Mouse (Mus musculus) left cerebral cortex, postnatal 10 days (tissue): Measurements from ENCODE around the gene Coch. TPM values are rescaled to one million over a fixed set of nuclear protein-coding genes. Genes with fewer than 3 reads are reported as not detected.
"Not testable (repeated sequence)": the region's sequence is repeated elsewhere in the genome, so short reads cannot be mapped to it uniquely, and the experiment has no call there.

Experiments used
- DNase-seq, 2 experiments: peaks; one replicate each; pipeline ENCODE4 v3.0.0; 2021 to 2022; ENCODE audit warnings: low spot score in 2 of 2, mixed read lengths in 1 of 2; ENCODE audit errors: extremely low spot score in 1 of 2
- intact Hi-C: fragments of 180-260 bp; cut with DNase I; formaldehyde crosslinking; loops from one replicate; pipeline ENCODE4 v1.15.1; 2025
- total RNA-seq, 2 experiments: library from RNA; stranded (reverse); gene quantifications; 2 replicates each; pipeline ENCODE4 v1.2.3; 2021

The Coch gene
- 10 to 100 TPM; 35.2 to 36.7 TPM for total RNA-seq

DNA sequence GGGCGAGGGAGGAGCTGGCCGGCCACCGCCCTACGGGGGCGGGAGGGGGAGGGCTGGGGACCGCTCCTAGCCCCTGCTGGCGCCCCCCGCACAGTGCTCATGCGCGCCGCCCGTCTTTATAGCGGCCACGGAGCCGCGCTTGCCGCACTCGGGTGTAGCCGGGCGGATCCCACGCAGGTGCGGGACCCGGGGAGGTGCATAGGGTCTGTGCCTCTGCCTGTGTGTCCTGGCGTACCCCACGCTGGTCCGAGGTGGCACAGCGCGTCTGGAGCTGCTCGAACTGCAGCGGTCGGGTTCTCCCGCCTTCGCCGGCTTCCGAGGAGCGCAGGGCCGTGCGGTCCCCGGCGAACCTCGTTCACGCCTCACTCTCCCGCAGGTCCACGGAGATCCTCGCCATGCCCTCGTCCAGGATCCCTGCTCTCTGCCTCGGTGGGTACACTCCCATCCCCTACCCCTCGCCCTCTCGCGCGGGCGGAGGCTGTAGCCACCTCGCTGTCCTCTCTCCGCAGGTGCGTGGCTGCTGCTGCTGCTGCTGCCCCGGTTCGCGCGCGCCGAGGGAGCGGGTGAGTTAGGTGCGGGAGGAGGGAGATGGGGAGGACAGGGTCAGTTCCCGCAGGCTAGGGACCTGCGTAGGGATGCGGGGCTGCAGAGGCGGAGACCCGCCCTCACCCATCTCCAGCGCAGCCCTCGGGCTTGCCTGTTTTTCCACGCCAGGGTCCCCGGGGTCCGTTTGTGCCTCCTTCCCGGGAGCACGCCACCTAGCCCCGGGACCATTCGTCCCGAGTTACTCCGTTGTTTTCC, at the start of gene Coch:
Gene Coch (plus strand): TSS at position 113 of the 801 bp plus-strand sequence.
- peak in 1 of 2 experiments; percentile 61 for DNase-seq
- intact Hi-C loops, result no loop called here

GRCm38 (mm10) chr12:51543402-51543960, 49.7 kb upstream of the Coch start:
- intact Hi-C loops, result no loop called here
- DNase-seq, result no peak

DNA sequence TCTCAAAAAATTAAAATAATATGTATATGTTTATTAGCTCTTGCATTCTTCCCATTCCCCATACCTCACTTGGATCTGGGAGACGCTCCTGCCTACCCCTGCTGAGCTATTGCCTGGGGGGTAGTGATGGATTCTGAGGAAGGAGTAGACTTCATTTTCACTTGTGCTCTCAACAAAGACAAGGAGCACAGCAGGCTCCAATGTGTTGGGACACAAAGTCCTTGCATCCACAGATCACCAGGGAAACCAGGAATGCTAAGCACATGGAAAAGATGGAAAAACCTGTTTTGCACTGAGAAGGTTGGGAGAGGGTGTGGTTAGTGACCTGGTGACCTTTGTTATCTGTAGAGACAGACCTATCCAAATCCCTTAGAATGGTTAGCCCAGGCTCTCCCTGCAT, 38.1 kb upstream of the Coch start:
- no peak for DNase-seq
- intact Hi-C loops, result no loop called here

DNA sequence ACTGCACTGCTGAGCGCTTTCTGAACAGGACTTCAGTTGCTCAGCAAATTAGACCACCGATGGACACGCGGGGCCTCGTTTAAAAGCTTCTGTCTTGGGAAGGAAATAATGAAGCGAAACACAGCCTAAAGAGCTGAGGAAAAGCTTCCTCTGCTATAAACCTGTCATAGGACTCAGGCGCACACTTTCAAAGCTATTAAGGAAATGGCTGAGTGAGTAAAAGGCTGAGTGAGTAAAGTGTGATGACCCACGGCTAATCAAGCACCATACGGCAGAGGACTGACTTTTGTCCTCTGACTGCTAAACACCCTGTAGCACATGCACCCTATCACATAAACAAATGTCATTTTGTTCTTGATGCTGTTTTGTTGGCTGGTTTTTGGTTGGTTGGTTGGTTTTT, 31.7 kb upstream of the Coch start:
- DNase-seq, result no peak
- intact Hi-C loops, result no loop called here

DNA sequence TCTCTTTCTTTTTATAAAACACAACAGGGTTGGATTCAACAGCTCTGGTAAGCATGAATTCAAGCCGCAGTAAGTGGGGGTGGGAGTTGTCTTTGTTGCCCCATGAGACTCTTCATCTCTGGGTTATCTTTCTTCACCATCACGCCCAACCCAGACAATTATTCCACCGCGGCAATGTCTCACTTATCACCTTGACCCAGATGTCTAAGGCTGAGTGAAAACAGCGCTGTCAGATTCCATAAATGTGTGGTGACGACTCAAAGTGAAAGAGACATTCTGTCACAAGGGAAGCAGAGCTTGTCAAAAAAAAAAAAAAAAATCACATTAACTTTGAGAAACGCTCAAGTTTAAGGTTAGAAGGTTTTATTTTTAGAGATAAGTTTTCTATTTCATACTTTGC, 25.9 kb upstream of the Coch start:
- DNase-seq, result no peak
- intact Hi-C loops, result no loop called here

- intact Hi-C loops, result no loop called here
- no peak for DNase-seq
Measured at GRCm38 (mm10) chr12:51569472-51569871, 23.7 kb upstream of the Coch start.

GRCm38 (mm10) chr12:51569944-51570343, 23.2 kb upstream of the Coch start:
- intact Hi-C loops, result no loop called here
- no peak for DNase-seq

- intact Hi-C loops, result no loop called here
Measured at GRCm38 (mm10) chr12:51572651-51573050, 20.5 kb upstream of the Coch start.

DNA sequence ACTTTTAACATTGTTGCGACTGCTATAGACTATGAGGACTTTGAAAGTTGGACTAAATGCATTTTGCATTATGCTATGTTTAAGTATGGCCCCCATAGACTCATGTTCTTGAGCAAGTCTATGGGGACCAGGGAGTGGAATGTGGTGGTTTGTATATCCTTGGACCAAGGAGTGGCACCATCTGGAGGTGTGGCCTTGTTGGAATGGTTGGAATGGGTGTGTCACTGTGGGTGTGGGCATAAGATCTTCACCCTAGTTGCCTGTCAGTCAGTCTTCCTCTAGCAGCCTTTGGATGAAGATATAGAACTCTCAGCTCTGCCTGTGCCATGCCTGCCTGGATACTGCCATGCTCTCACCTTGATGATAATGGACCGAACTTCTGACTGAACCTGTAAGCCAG, 15.3 kb upstream of the Coch start:
- DNase-seq, intact Hi-C loops: not testable (repeated sequence)

More at GRCm38 (mm10) chr12:51572651-51573050, 20.5 kb upstream of the Coch start:
- no peak for DNase-seq

- intact Hi-C loops, result no loop called here
- no peak for DNase-seq
Measured at GRCm38 (mm10) chr12:51589263-51589662, 3.9 kb upstream of the Coch start.

DNA sequence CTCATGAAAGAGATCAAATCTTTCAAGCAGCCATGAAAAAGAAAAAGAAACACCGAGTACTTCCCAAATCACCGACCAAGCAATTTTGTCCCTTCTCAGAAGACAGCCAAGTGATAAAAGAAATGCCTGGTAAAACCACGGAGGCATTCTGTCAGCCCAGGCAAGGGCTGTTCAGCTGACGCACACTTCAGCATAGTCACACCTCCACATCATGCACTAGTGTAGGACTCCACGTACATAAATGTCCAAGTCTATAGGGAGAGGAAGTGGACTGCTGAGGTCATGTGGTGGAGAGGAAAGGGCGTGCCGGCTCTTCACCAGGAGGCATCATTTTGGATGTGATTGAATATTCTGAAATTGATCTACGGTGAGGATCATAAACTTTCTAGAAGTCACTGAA, 1.2 kb upstream of the Coch start:
- DNase-seq, result no peak
- intact Hi-C loops, result no loop called here

GRCm38 (mm10) chr12:51592888-51593228, 283 bp upstream of the Coch start:
- DNase-seq, result no peak
- intact Hi-C loops, result no loop called here

DNA sequence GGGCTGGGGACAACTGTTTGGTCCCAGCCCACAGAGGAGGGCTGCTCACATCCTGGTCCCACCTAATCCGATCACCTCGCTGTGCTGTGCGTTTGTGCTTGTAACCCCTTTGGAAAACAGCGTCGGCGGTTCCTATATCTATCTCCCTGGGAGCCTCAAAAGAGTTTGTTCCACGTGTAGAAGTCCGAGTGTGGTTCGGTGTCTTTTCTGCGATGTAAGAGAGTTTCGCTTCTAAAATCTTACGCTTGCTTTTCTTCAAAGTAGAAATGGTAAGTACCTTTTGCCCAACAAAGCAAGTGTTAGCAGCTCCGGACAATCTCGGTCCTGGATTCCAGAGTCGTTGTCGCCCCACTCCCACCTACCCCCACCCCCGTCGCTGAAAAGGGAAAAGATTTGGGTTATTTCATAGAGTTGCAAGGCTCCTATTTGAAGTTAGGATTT, 909 bp downstream of the Coch start:
- intact Hi-C loops, result no loop called here
- no peak for DNase-seq

DNA sequence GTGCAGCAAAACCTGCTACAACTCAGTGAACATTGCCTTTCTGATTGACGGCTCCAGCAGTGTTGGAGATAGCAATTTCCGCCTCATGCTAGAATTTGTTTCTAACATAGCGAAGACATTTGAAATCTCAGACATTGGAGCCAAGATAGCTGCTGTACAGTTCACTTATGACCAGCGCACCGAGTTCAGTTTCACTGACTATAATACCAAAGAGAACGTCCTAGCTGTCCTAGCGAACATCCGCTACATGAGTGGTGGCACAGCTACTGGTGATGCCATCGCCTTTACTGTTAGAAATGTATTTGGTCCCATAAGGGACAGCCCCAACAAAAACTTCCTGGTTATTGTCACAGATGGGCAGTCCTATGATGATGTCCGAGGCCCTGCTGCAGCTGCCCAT, 10.2 kb downstream of the Coch start:
- intact Hi-C loops, result no loop called here

DNA sequence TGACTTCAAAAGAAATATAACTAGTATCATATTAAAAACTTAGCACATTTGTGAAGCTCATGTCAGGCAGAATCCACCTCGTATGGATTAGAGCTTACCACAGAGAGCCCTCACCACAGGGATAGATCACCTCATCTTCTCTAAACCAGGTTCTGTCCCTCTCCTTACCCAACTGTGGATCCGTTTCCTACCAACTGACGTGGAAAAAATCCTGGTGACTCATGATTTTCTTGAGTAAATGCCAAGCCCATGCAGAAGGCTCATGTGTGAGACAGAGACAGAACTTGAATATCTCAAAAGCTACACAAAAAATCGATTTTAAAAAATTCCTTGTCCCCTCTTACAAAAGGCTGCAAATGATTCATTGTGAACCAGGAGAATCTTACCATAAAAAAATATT, 13.0 kb downstream of the Coch start:
- DNase-seq, result no peak
- intact Hi-C loops, result no loop called here

More for the DNA sequence above, 10.2 kb downstream of the Coch start:
- no peak for DNase-seq

DNA sequence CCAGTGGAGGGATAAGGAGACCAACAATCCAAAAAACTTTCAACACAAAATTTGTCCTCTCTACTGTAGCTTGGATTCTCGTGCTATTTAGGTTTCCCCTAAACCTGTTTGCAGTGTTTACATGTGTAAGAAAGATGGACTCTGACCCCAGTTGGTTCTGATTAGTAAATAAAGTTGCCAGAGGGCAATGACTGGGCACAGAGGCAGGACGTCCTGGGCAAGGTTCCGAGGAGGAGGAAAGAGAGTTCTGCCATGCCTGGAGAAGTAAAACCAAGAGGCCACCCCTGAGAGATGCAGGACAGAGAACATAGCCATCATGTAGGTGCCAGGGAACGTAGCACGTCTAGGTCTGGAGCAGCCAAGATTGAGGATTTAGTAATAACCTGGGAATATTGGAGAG, 19.2 kb downstream of the Coch start:
- DNase-seq, result no peak
- intact Hi-C loops, result no loop called here

- intact Hi-C loops, result loop anchor here (5.0 kb wide), 1 partner anchor 218 kb away; no protein-coding TSS in a partner anchor
- DNase-seq, result no peak
Measured at GRCm38 (mm10) chr12:51620572-51620971, 27.4 kb downstream of the Coch start.

- intact Hi-C loops, result loop anchor here (5.0 kb wide), 1 partner anchor 219 kb away; no protein-coding TSS in a partner anchor
- DNase-seq, result no peak
Measured at GRCm38 (mm10) chr12:51621161-51621560, 28.0 kb downstream of the Coch start.

DNA sequence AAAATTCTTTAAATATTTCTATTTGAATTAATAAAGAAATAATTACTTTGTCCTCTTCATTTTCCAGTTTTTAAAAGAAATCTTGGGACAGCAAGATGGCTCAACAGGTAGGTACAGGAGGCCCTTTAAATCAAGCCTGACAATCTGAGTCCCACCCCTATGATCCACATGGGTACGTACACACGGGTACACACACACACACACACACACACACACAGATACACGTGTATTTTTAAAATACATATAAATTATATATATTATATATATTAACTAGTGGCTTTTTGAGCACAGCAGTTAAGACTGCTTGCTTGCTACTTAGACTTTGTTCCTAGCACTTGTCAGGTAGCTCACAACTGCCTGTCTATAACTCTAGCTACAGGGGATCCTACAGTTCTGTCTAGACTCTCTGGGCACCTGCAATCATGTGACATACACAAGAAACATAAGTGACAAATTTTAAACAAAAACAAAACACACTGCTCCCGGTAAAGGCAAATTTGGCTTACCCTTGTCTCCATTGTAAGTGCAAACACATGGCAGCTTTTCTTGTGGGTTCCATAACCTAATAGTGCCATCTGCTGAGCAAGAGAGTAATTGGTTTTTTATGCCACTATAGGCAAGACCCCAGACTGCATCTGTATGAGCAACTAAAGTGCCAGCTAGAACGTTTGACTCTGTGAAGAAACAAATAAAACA, 29.7 kb downstream of the Coch start:
- intact Hi-C loops, result loop anchor here (5.0 kb wide), 1 partner anchor 221 kb away; no protein-coding TSS in a partner anchor
- DNase-seq, result no peak

- intact Hi-C loops, result loop anchor here (5.0 kb wide), 1 partner anchor 221 kb away; no protein-coding TSS in a partner anchor
- DNase-seq, result no peak
Measured at GRCm38 (mm10) chr12:51623366-51623694, 30.2 kb downstream of the Coch start.
